Mouse (Mus musculus) CH12.LX (cell line): ENCODE data around the gene Noa1. TPM values are rescaled to one million over a fixed set of nuclear protein-coding genes. Genes with fewer than 3 reads are reported as not detected.

Experiments used
- DNase-seq: peaks from one replicate; pipeline ENCODE4 v3.0.0-alpha.2; 2013; ENCODE audit errors: extremely low read depth
- H3K27ac ChIP-seq: 2 replicates; pipeline ENCODE4 v1.5.1; 2012; ENCODE audit warnings: low read depth, mild to moderate bottlenecking, control low read depth, moderate library complexity; ENCODE audit not compliant: insufficient read depth
- H3K27me3 ChIP-seq: replicated peaks from 2 replicates; pipeline ENCODE3; 2012; ENCODE audit warnings: inconsistent platforms
- H3K36me3 ChIP-seq, 2 experiments: replicated peaks in 1 of 2; 2 replicates each; pipeline versions ENCODE3 to v1.6.1; 2012; ENCODE audit warnings: inconsistent platforms in 1 of 2, low read length in 1 of 2, mild to moderate bottlenecking in 1 of 2, mixed read lengths in 1 of 2, moderate library complexity in 1 of 2; ENCODE audit not compliant: control insufficient read depth in 1 of 2, insufficient read depth in 1 of 2
- H3K4me1 ChIP-seq, 2 experiments: 2 replicates each; pipeline ENCODE4 v1.6.1; 2012; ENCODE audit warnings: inconsistent platforms in 1 of 2, moderate library complexity in 1 of 2; ENCODE audit not compliant: insufficient read depth in 2 of 2, control insufficient read depth in 1 of 2
- H3K4me2 ChIP-seq: 2 replicates; pipeline ENCODE4 v1.6.1; 2012; ENCODE audit warnings: low read depth, mild to moderate bottlenecking, control low read depth; ENCODE audit not compliant: poor library complexity, insufficient read depth, severe bottlenecking
- H3K4me3 ChIP-seq, 3 experiments: fragments of 150-350 bp in 1 of 3; sonication (generic) in 1 of 3; replicated peaks in 1 of 3; 2 replicates each; pipeline versions ENCODE3 to v1.5.1; 2011 to 2012; ENCODE audit warnings: low read depth in 2 of 3, low read length in 2 of 3, mild to moderate bottlenecking in 2 of 3, moderate library complexity in 2 of 3, control low read depth in 1 of 3, improper control_type of control experiment in 1 of 3, inconsistent platforms in 1 of 3, mixed read lengths in 1 of 3; ENCODE audit not compliant: poor library complexity in 1 of 3
- H3K79me2 ChIP-seq: replicated peaks from 2 replicates; pipeline ENCODE4 v1.6.1; 2012; ENCODE audit warnings: mild to moderate bottlenecking, moderate library complexity; ENCODE audit not compliant: control insufficient read depth, poor library complexity, insufficient read depth, severe bottlenecking; ENCODE audit errors: extremely low read depth
- H3K9ac ChIP-seq: 2 replicates; pipeline ENCODE4 v1.6.1; 2012; ENCODE audit warnings: low read depth, mild to moderate bottlenecking, control low read depth, moderate library complexity; ENCODE audit not compliant: insufficient read depth
- H3K9me3 ChIP-seq: replicated peaks from 2 replicates; pipeline ENCODE3; 2012; ENCODE audit warnings: low read length, inconsistent platforms, mixed read lengths
- BHLHE40 ChIP-seq: IDR thresholded peaks from 2 replicates; pipeline ENCODE4 v1.6.1; 2011; ENCODE audit warnings: mild to moderate bottlenecking, low read depth, low read length, improper control_type of control experiment
- ELF1 ChIP-seq: IDR thresholded peaks from 2 replicates; pipeline ENCODE4 v1.6.1; 2014; ENCODE audit warnings: low read depth, mild to moderate bottlenecking, inconsistent platforms, low read length, improper control_type of control experiment
- EP300 ChIP-seq: IDR thresholded peaks from 2 replicates; pipeline ENCODE4 v1.6.1; 2011; ENCODE audit warnings: low read length, improper control_type of control experiment
- ETS1 ChIP-seq: conservative IDR thresholded peaks from 2 replicates; pipeline ENCODE4 v1.6.1; 2012; ENCODE audit warnings: low read depth, mild to moderate bottlenecking, inconsistent platforms, low read length, improper control_type of control experiment, moderate library complexity
- GABPA ChIP-seq: IDR thresholded peaks from 2 replicates; pipeline ENCODE4 v1.6.1; 2012; ENCODE audit warnings: low read depth, low read length, improper control_type of control experiment, inconsistent platforms; ENCODE audit not compliant: insufficient replicate concordance
- HCFC1 ChIP-seq: IDR thresholded peaks from 2 replicates; pipeline ENCODE4 v1.6.1; 2012; ENCODE audit warnings: low read depth, mild to moderate bottlenecking, inconsistent platforms, low read length, improper control_type of control experiment
- IRF4 ChIP-seq: IDR thresholded peaks from 2 replicates; pipeline ENCODE4 v1.6.1; 2014; ENCODE audit warnings: low read depth, mild to moderate bottlenecking, inconsistent platforms, low read length, improper control_type of control experiment
- KAT2A ChIP-seq: IDR thresholded peaks from 2 replicates; pipeline ENCODE4 v1.6.1; 2012; ENCODE audit warnings: low read length, improper control_type of control experiment, inconsistent platforms; ENCODE audit not compliant: insufficient replicate concordance
- MAFK ChIP-seq: IDR thresholded peaks from 2 replicates; pipeline ENCODE4 v1.6.1; 2011; ENCODE audit warnings: low read length, improper control_type of control experiment; ENCODE audit not compliant: insufficient replicate concordance
- MAX ChIP-seq: IDR thresholded peaks from 2 replicates; pipeline ENCODE4 v1.6.1; 2011; ENCODE audit warnings: low read length, improper control_type of control experiment
- MAZ ChIP-seq: IDR thresholded peaks from 2 replicates; pipeline ENCODE4 v1.6.1; 2012; ENCODE audit warnings: low read depth, mild to moderate bottlenecking, inconsistent platforms, low read length, improper control_type of control experiment, moderate library complexity
- MEF2A ChIP-seq: IDR thresholded peaks from 2 replicates; pipeline ENCODE4 v1.6.1; 2014; ENCODE audit warnings: low read depth, mild to moderate bottlenecking, inconsistent platforms, low read length, improper control_type of control experiment, borderline replicate concordance
- MXI1 ChIP-seq: IDR thresholded peaks from 2 replicates; pipeline ENCODE4 v1.6.1; 2011; ENCODE audit warnings: mild to moderate bottlenecking, low read depth, low read length, improper control_type of control experiment
- MYC ChIP-seq: IDR thresholded peaks from 2 replicates; pipeline ENCODE4 v1.6.1; 2011; ENCODE audit warnings: low read depth, mild to moderate bottlenecking, improper control_type of control experiment, low read length
- NELFE ChIP-seq: IDR thresholded peaks from 2 replicates; pipeline ENCODE4 v1.6.1; 2011; ENCODE audit warnings: low read depth, low read length, improper control_type of control experiment
- POLR2AphosphoS2 ChIP-seq: IDR thresholded peaks from 2 replicates; pipeline ENCODE4 v1.6.1; 2011; ENCODE audit warnings: low read depth, low read length, improper control_type of control experiment
- RCOR1 ChIP-seq: conservative IDR thresholded peaks from 2 replicates; pipeline ENCODE4 v1.6.1; 2012; ENCODE audit warnings: low read depth, mild to moderate bottlenecking, inconsistent platforms, low read length, improper control_type of control experiment
- SMC3 ChIP-seq: IDR thresholded peaks from 2 replicates; pipeline ENCODE4 v1.6.1; 2011; ENCODE audit warnings: low read depth, low read length, improper control_type of control experiment
- TBP ChIP-seq: conservative IDR thresholded peaks from 2 replicates; pipeline ENCODE4 v1.6.1; 2011; ENCODE audit warnings: low read depth, low read length, improper control_type of control experiment
- TCF12 ChIP-seq: IDR thresholded peaks from 2 replicates; pipeline ENCODE4 v1.6.1; 2014; ENCODE audit warnings: low read depth, mild to moderate bottlenecking, inconsistent platforms, low read length, improper control_type of control experiment
- UBTF ChIP-seq: IDR thresholded peaks from 2 replicates; pipeline ENCODE4 v1.6.1; 2012; ENCODE audit warnings: low read depth, mild to moderate bottlenecking, inconsistent platforms, low read length, improper control_type of control experiment, moderate library complexity
- USF2 ChIP-seq: conservative IDR thresholded peaks from 2 replicates; pipeline ENCODE4 v1.6.1; 2011; ENCODE audit warnings: low read depth, low read length, improper control_type of control experiment
- ZC3H11A ChIP-seq: IDR thresholded peaks from 2 replicates; pipeline ENCODE4 v1.6.1; 2012; ENCODE audit warnings: low read depth, mild to moderate bottlenecking, inconsistent platforms, low read length, improper control_type of control experiment
- ZKSCAN1 ChIP-seq: IDR thresholded peaks from 2 replicates; pipeline ENCODE4 v1.6.1; 2012; ENCODE audit warnings: low read depth, inconsistent platforms, low read length, improper control_type of control experiment, borderline replicate concordance
- ZMIZ1 ChIP-seq: IDR thresholded peaks from 2 replicates; pipeline ENCODE4 v1.6.1; 2012; ENCODE audit warnings: low read depth, mild to moderate bottlenecking, inconsistent platforms, low read length, improper control_type of control experiment
- ZNF384 ChIP-seq: IDR thresholded peaks from 2 replicates; pipeline ENCODE4 v1.6.1; 2012; ENCODE audit warnings: low read depth, low read length, improper control_type of control experiment, inconsistent platforms
- dilution Hi-C: fragments of 300-500 bp; cut with MboI; formaldehyde crosslinking; loops from 2 replicates; pipeline ENCODE4 v1.14.3; 2020; ENCODE audit warnings: low sequenced_read_pairs; ENCODE audit not compliant: extremely low pct_unique_long_range_greater_than_20kb, extremely low pct_ligation_motif_present
- in situ Hi-C: fragments of 300-500 bp; cut with MboI; formaldehyde crosslinking; loops from 3 replicates; pipeline ENCODE4 v1.14.3; 2019; ENCODE audit warnings: low sequenced_read_pairs, low pct_ligation_motif_present, low pct_unique_long_range_greater_than_20kb, mixed read lengths
- polyA plus RNA-seq: library from polyadenylated mRNA; unstranded; fragments of >175 nt; gene quantifications from 2 replicates; pipeline ENCODE4 v1.2.1, GENCODE M21; 2012; ENCODE audit warnings: low read depth; ENCODE audit not compliant: insufficient read length
- total RNA-seq, 2 experiments: library from RNA; depleted of rRNA; stranded (reverse); fragments of 300-350 nt in 1 of 2; fragments of >200 nt in 1 of 2; gene quantifications; 2 replicates each; pipeline ENCODE4 v1.2.3; 2012 to 2014

Gene Noa1
- total and polyA plus RNA-seq, 3 experiments: 33.0 to 60.7 (median 45.7) TPM

GRCm38 (mm10) chr5:77287901-77288300 lies 22.0 kb downstream of the Noa1 start:
- Histone ChIP-seq H3K27me3 (no peaks in the 10 kb centered on the region), H3K36me3 (peaks cover 40 to 59% of the 10 kb centered on the region in 2 experiments), H3K4me3 (no peak overlapping the region), H3K27ac (no peak overlapping the region), H3K4me2 (no peak overlapping the region), H3K79me2 (peaks cover 11% of the 10 kb centered on the region), H3K9me3 (no peaks in the 10 kb centered on the region), H3K9ac (no peak overlapping the region), H3K4me1 (peaks cover 24 to 78% of the 10 kb centered on the region in 2 experiments)
- TF ChIP-seq MEF2A (no peak), HCFC1 (no peak), UBTF (no peak), ZC3H11A (no peak), BHLHE40 (no peak), ZNF384 (no peak), ETS1 (no peak), MXI1 (no peak), GABPA (no peak), ZKSCAN1 (no peak), TBP (no peak), POLR2AphosphoS2 (no peak), MAFK (no peak), USF2 (no peak), MAZ (no peak), TCF12 (no peak)
- dilution Hi-C loops: no loop called here
- in situ Hi-C loops: no loop called here
- DNase-seq: no peak

- Histone ChIP-seq H3K79me2 (peaks cover 13% of the 10 kb centered on the region), H3K36me3 (peaks cover 43 to 60% of the 10 kb centered on the region in 2 experiments), H3K4me1 (peaks cover 24 to 71% of the 10 kb centered on the region in 2 experiments), H3K4me2 (no peak overlapping the region), H3K27me3 (no peaks in the 10 kb centered on the region), H3K9me3 (no peaks in the 10 kb centered on the region), H3K9ac (no peak overlapping the region), H3K27ac (no peak overlapping the region), H3K4me3 (no peak overlapping the region)
- in situ Hi-C loops (no loop called here), dilution Hi-C loops (no loop called here)
- no peak for DNase-seq
- TF ChIP-seq UBTF: no peak
- no peak for TF ChIP-seq RCOR1
- no peak for TF ChIP-seq IRF4
- no peak for TF ChIP-seq ELF1
- no peak for TF ChIP-seq EP300
- no peak for TF ChIP-seq HCFC1
- TF ChIP-seq ZMIZ1: no peak
- no peak for TF ChIP-seq MXI1
- no peak for TF ChIP-seq BHLHE40
- no peak for TF ChIP-seq ZKSCAN1
- no peak for TF ChIP-seq MYC
- TF ChIP-seq KAT2A: no peak
- no peak for TF ChIP-seq MAFK
- no peak for TF ChIP-seq MAX
- no peak for TF ChIP-seq SMC3
- TF ChIP-seq TCF12: no peak
- TF ChIP-seq NELFE: no peak
Observed at GRCm38 (mm10) chr5:77286904-77287303, 23.0 kb downstream of the Noa1 start.
